Mouse (Mus musculus) stomach, postnatal 0 days (tissue): ENCODE measurements at regions not wholly inside any gene's neighbourhood (a gene's known extent, or its start where the extent isn't known, plus 50 kb on each side); places are given as distances from the start of the nearest gene placed in this dataset.

Experiments used
- CTCF ChIP-seq: IDR thresholded peaks from 2 replicates; pipeline ENCODE4 v1.5.1; 2016; ENCODE audit warnings: antibody characterized with exemption, low read depth, mild to moderate bottlenecking, moderate library complexity
- EP300 ChIP-seq: optimal IDR thresholded peaks from 2 replicates; pipeline ENCODE3; 2016; ENCODE audit warnings: antibody characterized with exemption

DNA sequence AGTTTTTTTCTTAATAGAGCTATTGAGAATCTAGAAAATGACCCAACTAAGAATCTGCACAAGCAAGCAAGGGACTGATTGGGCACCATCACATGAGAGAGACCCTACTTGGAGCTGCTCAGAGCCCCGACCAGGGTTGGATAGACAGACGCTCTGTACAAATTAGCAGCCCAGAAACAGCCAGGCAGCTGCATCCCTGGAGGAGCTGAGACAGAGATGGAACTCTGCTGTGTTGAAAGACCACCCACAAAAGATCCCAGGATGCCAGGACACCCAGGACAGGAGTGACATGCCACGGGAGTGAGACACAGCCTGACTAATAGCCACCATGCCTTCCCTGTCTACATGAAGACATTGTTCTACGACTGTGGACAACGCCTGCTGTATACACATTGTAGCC is 147.9 kb downstream of the Gm826 start:
- TF ChIP-seq CTCF (no peak), EP300 (no peak)
